Comparison of ENCODE assay signal across 9 mouse cellular contexts in genomic region chr15:85523173-85523991, GRCm38 (mm10). TPM values are rescaled to one million over a fixed set of nuclear protein-coding genes. Genes with fewer than 3 reads are reported as not detected.
DNase-seq lines count a peak whose midpoint lies in the region; ATAC-seq and TF ChIP-seq lines count a peak whose summit lies in the region.
"Had no signal": no experiment of that assay in that cellular context is flagged by ENCODE, and none has a peak within 500 bp of the region (broad histone marks: within the 10 kb centered on the region; RNA-seq: fewer than 3 reads in every experiment).

No protein-coding gene starts in this region.

- no peaks in the 10 kb centered on the region for H3K9me3 ChIP-seq in forebrain, embryonic 13.5 days (replicated peaks)
- H3K9me3 ChIP-seq in stomach, embryonic 15.5 days: no peaks in the 10 kb centered on the region

- no peaks in the 10 kb centered on the region for H3K36me3 ChIP-seq in forebrain, embryonic 13.5 days (ENCODE audit: poor library complexity, severe bottlenecking)
- H3K36me3 ChIP-seq in stomach, embryonic 15.5 days: no peaks in the 10 kb centered on the region

- intact Hi-C loops in heart, postnatal 14 days (cut with DNase I): no loop called here

- no peak overlapping the region; the same call in 1 of the 2 replicates for H3K27ac ChIP-seq in forebrain, embryonic 13.5 days
- H3K27ac ChIP-seq in stomach, embryonic 15.5 days: no peak overlapping the region

- H3K27me3 ChIP-seq in forebrain, embryonic 13.5 days: no peaks in the 10 kb centered on the region
- H3K27me3 ChIP-seq in stomach, embryonic 15.5 days (replicated peaks): no peaks in the 10 kb centered on the region

- whole genome bisulfite sequencing in forebrain, embryonic 13.5 days: 6% methylated on average over 14 of the region's 14 CpGs
- WGBS in stomach, embryonic 15.5 days: 5% methylated on average over 14 of the region's 14 CpGs

- H3K4me3 ChIP-seq in forebrain, embryonic 13.5 days: no peak overlapping the region
- no peak overlapping the region for H3K4me3 ChIP-seq in stomach, embryonic 15.5 days (replicated peaks)

- H3K9ac ChIP-seq in forebrain, embryonic 13.5 days: peak overlapping the region; percentile 35; the same call in 1 of the 2 replicates
- H3K9ac ChIP-seq in stomach, embryonic 15.5 days: no peak overlapping the region

- peak; percentile 26; the same call in 1 of the 2 replicates for TF ChIP-seq CTCF in brain, embryonic 14.5 days (IDR thresholded peaks at IDR 0.05; ENCODE audit: borderline replicate concordance, extremely low read depth, insufficient read depth, insufficient read length)

- H3K4me1 ChIP-seq in forebrain, embryonic 13.5 days: peaks cover 28% of the 10 kb centered on the region
- peaks cover 20% of the 10 kb centered on the region for H3K4me1 ChIP-seq in stomach, embryonic 15.5 days

- peak; percentile 89 for DNase-seq in MN1 (ENCODE audit: low spot score)
- peak; percentile 64 for DNase-seq in brain, embryonic 14.5 days (ENCODE audit: low read depth)
- peak; percentile 72 to 81 for DNase-seq in heart, postnatal 14 days
- DNase-seq in kidney, postnatal 25 days: peak; percentile 77 to 87
- peak; percentile 56 for DNase-seq in lung, postnatal 25 days (ENCODE audit: low spot score)
- DNase-seq in frontal cortex, postnatal 36 days (ENCODE audit: low spot score in 2 of 2): no peak

- ATAC-seq in forebrain, embryonic 13.5 days: peak; percentile 36; the same call in 1 of the 2 replicates
- peak; percentile 44; the same call in 1 of the 2 replicates for ATAC-seq in stomach, embryonic 15.5 days (ENCODE audit: insufficient read depth, low FRiP score, low read depth)

- no peak for TF ChIP-seq POLR2A in brain, embryonic 14.5 days (IDR thresholded peaks at IDR 0.05; ENCODE audit: borderline replicate concordance, extremely low read depth, insufficient read depth, insufficient read length, poor library complexity, severe bottlenecking)

- H3K4me2 ChIP-seq in forebrain, embryonic 13.5 days: peak overlapping the region; percentile 21
- peak overlapping the region; percentile 40 for H3K4me2 ChIP-seq in stomach, embryonic 15.5 days

RNA-seq across cellular contexts. Expression of gene 7530416G11Rik, which starts 20.4 kb away (rescaled TPM):
- 0.05 TPM in 1 of 2 replicates, not detected in the other for polyA plus RNA-seq in brain, embryonic 14.5 days (2012; rRNA removed)
- not detected in 2 replicates for polyA plus RNA-seq in forebrain, embryonic 13.5 days (2015; fragmentation: Nextera tagmentation; extraction: Ambion mirVana)
- total RNA-seq in heart, postnatal 14 days (2021): not detected
- not detected in 2 replicates for polyA plus RNA-seq in stomach, embryonic 15.5 days (2015; fragmentation: Nextera tagmentation; extraction: Ambion mirVana)
- polyA plus RNA-seq: neural tube, embryonic 11.5 days had no signal

RNA-seq across cellular contexts. Expression of gene Wnt7b, which starts 58.9 kb away (rescaled TPM):
- 56.4 and 72.5 TPM in 2 replicates for polyA plus RNA-seq in brain, embryonic 14.5 days (2012; rRNA removed)
- polyA plus RNA-seq in forebrain, embryonic 13.5 days (2015; fragmentation: Nextera tagmentation; extraction: Ambion mirVana): 84.0 and 92.2 TPM in 2 replicates
- total RNA-seq in heart, postnatal 14 days (2021): under 1 TPM; 0.20 to 0.88 TPM
- polyA plus RNA-seq in stomach, embryonic 15.5 days (2015; fragmentation: Nextera tagmentation; extraction: Ambion mirVana): 3.7 and 3.8 TPM in 2 replicates

Comparison
In these comparisons a context has a peak if more than half of its experiments do, and no peak if none do; other contexts are left out.
1. DNase-seq: peak in MN1 (single experiment), brain, embryonic 14.5 days (single experiment), heart, postnatal 14 days (2 of 2), kidney, postnatal 25 days (2 of 2) and lung, postnatal 25 days (single experiment); none in frontal cortex, postnatal 36 days (0 of 2).
2. RNA of gene Wnt7b, which starts 58.9 kb away (polyA plus RNA-seq): 84.0 to 92.2 TPM in forebrain, embryonic 13.5 days and 56.4 to 72.5 TPM in brain, embryonic 14.5 days; 3.7 to 3.8 TPM in stomach, embryonic 15.5 days; every median in the first group is over 10 times any median in the second.